Mouse (Mus musculus): Measurements from ENCODE around the gene Ctdspl. TPM values are rescaled to one million over a fixed set of nuclear protein-coding genes. Genes with fewer than 3 reads are reported as not detected.

Ctdspl gene
- polyA plus RNA-seq, 1 experiment from 2014 or later: 7.3 TPM

GRCm38 (mm10) chr9:118891593-118891992 lies 34.7 kb upstream of the Ctdspl start:
- DNase-seq (ENCODE audit: extremely low spot score, low spot score): no peak
- H3K27ac ChIP-seq: 0 out of 2 replicates have a peak overlapping the region, but pooled peaks have one; percentile 0
- no peaks in the 10 kb centered on the region for H3K27me3 ChIP-seq (ENCODE audit: poor library complexity, severe bottlenecking)
- 0 out of 2 replicates have a peak, but pooled peaks cover 11% of the 10 kb centered on the region for H3K36me3 ChIP-seq (replicated peaks)
- H3K4me3 ChIP-seq: no peak overlapping the region
- H3K4me1 ChIP-seq: peaks cover 18% of the 10 kb centered on the region
- no peaks in the 10 kb centered on the region for H3K9me3 ChIP-seq
- 82% methylated on average over 9 of the region's 9 CpGs for WGBS

- Histone ChIP-seq H3K27me3 (ENCODE audit: poor library complexity, severe bottlenecking) (no peaks in the 10 kb centered on the region), H3K36me3 (replicated peaks) (peaks cover 14% of the 10 kb centered on the region), H3K4me1 (peaks cover 18% of the 10 kb centered on the region), H3K9me3 (no peaks in the 10 kb centered on the region), H3K27ac (no peak overlapping the region), H3K4me3 (no peak overlapping the region)
- DNase-seq (ENCODE audit: extremely low spot score, low spot score): no peak
- 83% methylated on average over 2 of the region's 2 CpGs for WGBS
Measured at GRCm38 (mm10) chr9:118895101-118895500, 31.2 kb upstream of the Ctdspl start.

- WGBS: 75% methylated on average over 2 of the region's 2 CpGs
- no peaks in the 10 kb centered on the region for H3K9me3 ChIP-seq
- peaks cover 7% of the 10 kb centered on the region; the same call in 1 of the 2 replicates for H3K4me1 ChIP-seq
- no peaks in the 10 kb centered on the region for H3K27me3 ChIP-seq (ENCODE audit: poor library complexity, severe bottlenecking)
- peaks cover 10% of the 10 kb centered on the region for H3K36me3 ChIP-seq (replicated peaks)
- H3K4me3 ChIP-seq: no peak overlapping the region
- H3K27ac ChIP-seq: no peak overlapping the region
- no peak for DNase-seq (ENCODE audit: extremely low spot score, low spot score)
Measured at GRCm38 (mm10) chr9:118900677-118901076, 25.6 kb upstream of the Ctdspl start.

- Histone ChIP-seq H3K4me1 (peaks cover 7% of the 10 kb centered on the region; the same call in 1 of the 2 replicates), H3K27ac (no peak overlapping the region), H3K27me3 (ENCODE audit: poor library complexity, severe bottlenecking) (no peaks in the 10 kb centered on the region), H3K36me3 (replicated peaks) (peaks cover 10% of the 10 kb centered on the region), H3K9me3 (no peaks in the 10 kb centered on the region), H3K4me3 (no peak overlapping the region)
- no peak for DNase-seq (ENCODE audit: extremely low spot score, low spot score)
- 55% methylated on average over 6 of the region's 6 CpGs for WGBS
Measured at GRCm38 (mm10) chr9:118901917-118902316, 24.3 kb upstream of the Ctdspl start.

GRCm38 (mm10) chr9:118907934-118908620 lies 18.2 kb upstream of the Ctdspl start:
- no peaks in the 10 kb centered on the region for H3K36me3 ChIP-seq (replicated peaks)
- no peaks in the 10 kb centered on the region for H3K27me3 ChIP-seq (ENCODE audit: poor library complexity, severe bottlenecking)
- peak; percentile 84 for DNase-seq (ENCODE audit: extremely low spot score, low spot score)
- H3K4me1 ChIP-seq: peaks cover 5% of the 10 kb centered on the region
- H3K9me3 ChIP-seq: no peaks in the 10 kb centered on the region
- no peak overlapping the region for H3K4me3 ChIP-seq
- WGBS: 57% methylated on average over 18 of the region's 18 CpGs
- peak overlapping the region; percentile 2; the same call in 1 of the 2 replicates for H3K27ac ChIP-seq

DNA sequence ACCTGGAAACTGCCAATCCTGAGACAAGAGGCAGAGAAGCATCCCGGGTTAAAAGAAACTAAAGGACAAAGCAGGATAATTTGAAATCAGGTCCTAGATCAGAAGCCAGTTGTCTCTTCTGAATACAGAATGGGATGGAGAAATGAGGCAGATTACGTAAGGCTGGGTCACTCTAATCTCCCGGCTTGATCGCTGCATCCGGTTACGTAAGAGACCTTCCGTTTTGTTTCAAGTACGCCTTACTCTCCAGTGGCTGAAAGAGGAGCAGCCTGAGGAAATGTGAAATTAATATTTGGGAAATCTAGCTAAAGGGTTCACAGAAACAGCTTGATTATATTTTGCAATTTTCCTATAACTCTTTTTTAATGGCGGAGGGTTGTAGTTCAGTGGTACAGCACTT lies 13.2 kb upstream of the Ctdspl start:
- H3K4me3 ChIP-seq: no peak overlapping the region
- H3K36me3 ChIP-seq (replicated peaks): no peaks in the 10 kb centered on the region
- peaks cover 13% of the 10 kb centered on the region for H3K4me1 ChIP-seq
- H3K27ac ChIP-seq: no peak overlapping the region
- H3K27me3 ChIP-seq (ENCODE audit: poor library complexity, severe bottlenecking): no peaks in the 10 kb centered on the region
- 94% methylated on average over 9 of the region's 9 CpGs for WGBS
- no peak for DNase-seq (ENCODE audit: extremely low spot score, low spot score)
- H3K9me3 ChIP-seq: no peaks in the 10 kb centered on the region

- Histone ChIP-seq H3K4me3 (no peak overlapping the region), H3K4me1 (peaks cover 11% of the 10 kb centered on the region; the same call in 1 of the 2 replicates), H3K27ac (no peak overlapping the region), H3K36me3 (replicated peaks) (no peaks in the 10 kb centered on the region), H3K27me3 (ENCODE audit: poor library complexity, severe bottlenecking) (peaks cover 3% of the 10 kb centered on the region; the same call in 1 of the 2 replicates), H3K9me3 (no peaks in the 10 kb centered on the region)
- WGBS: 87% methylated on average over 3 of the region's 3 CpGs
- DNase-seq (ENCODE audit: extremely low spot score, low spot score): no peak
Measured at GRCm38 (mm10) chr9:118913613-118914012, 12.6 kb upstream of the Ctdspl start.

DNA sequence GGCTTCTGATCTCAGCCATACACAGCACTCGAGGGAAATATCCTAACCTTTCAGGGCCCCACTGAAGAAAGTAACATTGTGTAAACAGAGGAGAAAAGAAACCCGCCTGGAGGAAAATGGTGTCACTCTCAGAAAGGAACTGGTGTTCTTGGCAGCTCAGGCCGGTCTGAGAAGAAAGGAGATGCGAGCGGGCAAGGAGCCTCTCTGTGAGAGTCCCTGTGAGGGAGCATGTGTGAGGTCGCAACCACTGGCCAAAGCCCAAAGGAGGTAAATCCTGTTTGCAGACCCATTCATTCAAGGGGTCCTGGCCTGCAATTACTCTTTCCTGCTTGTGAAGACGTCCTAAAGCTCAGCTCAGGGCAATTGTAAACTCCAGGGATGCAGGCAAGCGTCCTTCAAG lies 11.7 kb upstream of the Ctdspl start:
- no peak for DNase-seq (ENCODE audit: extremely low spot score, low spot score)
- Histone ChIP-seq H3K4me1 (peaks cover 11% of the 10 kb centered on the region; the same call in 1 of the 2 replicates), H3K4me3 (no peak overlapping the region), H3K27ac (no peak overlapping the region), H3K36me3 (replicated peaks) (no peaks in the 10 kb centered on the region), H3K27me3 (ENCODE audit: poor library complexity, severe bottlenecking) (peaks cover 6% of the 10 kb centered on the region; the same call in 1 of the 2 replicates), H3K9me3 (no peaks in the 10 kb centered on the region)
- 45% methylated on average over 8 of the region's 8 CpGs for WGBS

GRCm38 (mm10) chr9:118915290-118915689 lies 11.0 kb upstream of the Ctdspl start:
- no peak for DNase-seq (ENCODE audit: extremely low spot score, low spot score)
- no peaks in the 10 kb centered on the region for H3K36me3 ChIP-seq (replicated peaks)
- no peak overlapping the region for H3K27ac ChIP-seq
- H3K9me3 ChIP-seq: no peaks in the 10 kb centered on the region
- H3K4me3 ChIP-seq: no peak overlapping the region
- peaks cover 11% of the 10 kb centered on the region; the same call in 1 of the 2 replicates for H3K4me1 ChIP-seq
- peaks cover 6% of the 10 kb centered on the region; the same call in 1 of the 2 replicates for H3K27me3 ChIP-seq (ENCODE audit: poor library complexity, severe bottlenecking)
- WGBS: 54% methylated on average over 5 of the region's 5 CpGs

GRCm38 (mm10) chr9:118919672-118920186 lies 6.5 kb upstream of the Ctdspl start:
- Histone ChIP-seq H3K9me3 (no peaks in the 10 kb centered on the region), H3K4me1 (peaks cover 18% of the 10 kb centered on the region), H3K36me3 (replicated peaks) (no peaks in the 10 kb centered on the region), H3K27ac (no peak overlapping the region), H3K27me3 (ENCODE audit: poor library complexity, severe bottlenecking) (peaks cover 30% of the 10 kb centered on the region), H3K4me3 (no peak overlapping the region)
- 83% methylated on average over 16 of the region's 16 CpGs for WGBS
- DNase-seq (ENCODE audit: extremely low spot score, low spot score): no peak

DNA sequence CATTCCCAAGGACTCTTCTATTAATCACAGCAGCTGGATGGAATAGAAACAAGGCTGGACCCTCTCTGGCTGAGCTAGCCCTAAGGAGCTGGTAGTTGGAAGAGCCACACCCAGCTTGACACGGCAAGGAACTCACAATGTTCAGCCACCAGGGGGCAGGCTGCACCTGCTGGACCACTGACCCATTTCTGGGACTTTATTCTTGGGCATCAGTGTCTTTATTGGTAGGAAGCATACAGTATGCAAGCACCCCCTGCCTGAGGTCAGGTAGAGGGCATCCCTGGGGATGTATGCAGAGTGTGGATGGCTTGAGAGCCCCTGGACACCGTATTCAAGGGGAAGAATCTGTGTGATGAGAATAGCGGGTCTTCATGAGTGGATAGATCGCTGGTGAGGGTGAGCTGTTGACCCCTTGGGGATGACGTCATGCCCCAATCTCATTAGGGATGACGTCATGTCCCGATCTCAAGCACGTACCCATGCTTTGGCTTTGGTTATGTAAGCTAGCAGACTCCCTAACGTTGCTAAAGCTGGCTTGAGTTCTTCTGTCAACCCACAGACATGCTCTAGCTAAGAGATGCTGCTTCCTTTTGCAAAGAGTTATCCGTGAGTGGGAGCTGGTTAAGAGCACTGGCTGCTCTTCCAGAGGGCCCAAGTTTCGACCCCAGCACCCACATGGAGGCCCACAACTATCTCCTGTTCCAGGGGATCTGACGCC lies 5.3 kb upstream of the Ctdspl start:
- H3K9me3 ChIP-seq: no peaks in the 10 kb centered on the region
- H3K4me3 ChIP-seq: no peak overlapping the region
- no peaks in the 10 kb centered on the region for H3K36me3 ChIP-seq (replicated peaks)
- no peak overlapping the region for H3K27ac ChIP-seq
- H3K4me1 ChIP-seq: peaks cover 31% of the 10 kb centered on the region
- DNase-seq (ENCODE audit: extremely low spot score, low spot score): peak; percentile 82
- peaks cover 30% of the 10 kb centered on the region for H3K27me3 ChIP-seq (ENCODE audit: poor library complexity, severe bottlenecking)
- 60% methylated on average over 12 of the region's 12 CpGs for WGBS

- no peaks in the 10 kb centered on the region for H3K9me3 ChIP-seq
- no peak overlapping the region for H3K4me3 ChIP-seq
- H3K4me1 ChIP-seq: peaks cover 36% of the 10 kb centered on the region
- H3K36me3 ChIP-seq (replicated peaks): no peaks in the 10 kb centered on the region
- 83% methylated on average over 3 of the region's 3 CpGs for WGBS
- DNase-seq (ENCODE audit: extremely low spot score, low spot score): no peak
- peaks cover 30% of the 10 kb centered on the region for H3K27me3 ChIP-seq (ENCODE audit: poor library complexity, severe bottlenecking)
- H3K27ac ChIP-seq: no peak overlapping the region
Measured at GRCm38 (mm10) chr9:118921926-118922325, 4.3 kb upstream of the Ctdspl start.
